Mouse (Mus musculus): Measurements from ENCODE around the gene D17H6S53E.

D17H6S53E gene

GRCm38 (mm10) chr17:35126206-35126611 lies at the start of gene D17H6S53E:
D17H6S53E (plus strand) TSS chr17:35126373.
- peak; percentile 84 to 86 for DNase-seq (ENCODE audit: low spot score in 2 of 2)

GRCm38 (mm10) chr17:35076507-35077176 lies 49.5 kb upstream of the D17H6S53E start, which contains the start of gene Ly6g6e:
Ly6g6e (plus strand) TSS chr17:35076902.
- DNase-seq (ENCODE audit: low spot score in 2 of 2) = no peak

- peak in 1 of 2 experiments; percentile 25 for DNase-seq (ENCODE audit: low spot score in 2 of 2)
Observed at GRCm38 (mm10) chr17:35077285-35077684, 48.9 kb upstream of the D17H6S53E start.

- peak in 1 of 2 experiments; percentile 50 for DNase-seq (ENCODE audit: low spot score in 2 of 2)
Observed at GRCm38 (mm10) chr17:35077786-35078233, 48.4 kb upstream of the D17H6S53E start, which contains the start of gene Ly6g6d. Ly6g6d (minus strand) TSS chr17:35078065.

DNA sequence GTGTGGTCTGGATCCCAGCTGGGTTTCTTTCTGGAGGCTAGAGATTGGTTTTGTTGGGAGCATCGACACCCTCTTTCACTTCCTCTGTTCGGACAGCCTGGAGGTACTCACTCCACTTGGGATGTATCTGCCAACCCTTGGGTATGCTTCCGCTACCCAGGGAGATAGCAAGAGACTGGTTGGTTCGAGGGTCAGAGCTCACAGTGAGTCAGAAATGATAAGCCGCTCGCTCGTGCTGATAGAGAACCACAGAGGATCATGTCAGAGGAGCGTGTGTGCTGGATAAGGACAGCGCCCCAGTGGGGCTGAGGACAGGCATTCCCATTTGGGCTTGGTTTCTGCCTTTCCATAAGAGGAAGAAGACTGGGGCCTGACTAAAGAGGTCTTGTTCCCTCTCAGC lies 46.4 kb upstream of the D17H6S53E start:
- DNase-seq (ENCODE audit: low spot score in 2 of 2) = no peak

DNA sequence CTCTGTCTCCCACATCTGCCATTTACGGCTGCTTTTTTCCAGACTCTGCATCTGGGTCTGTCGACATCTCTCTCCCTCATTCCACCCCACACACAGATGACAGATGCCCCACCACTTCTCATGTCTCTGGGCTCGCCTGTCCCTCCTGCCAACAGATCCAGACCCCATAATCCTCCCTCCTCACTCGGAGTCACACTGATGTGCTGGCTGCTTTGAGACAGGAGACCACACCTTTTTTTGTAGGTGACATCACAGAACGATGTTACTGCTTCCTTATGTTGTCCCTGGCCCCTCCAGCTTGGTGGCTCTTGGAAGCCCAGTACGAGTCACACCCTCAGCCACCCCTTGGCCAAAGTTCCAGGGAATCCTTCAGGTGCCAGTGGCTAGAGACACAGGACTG lies 45.9 kb upstream of the D17H6S53E start:
- no peak for DNase-seq (ENCODE audit: low spot score in 2 of 2)

GRCm38 (mm10) chr17:35080710-35081109 lies 45.5 kb upstream of the D17H6S53E start:
- DNase-seq (ENCODE audit: low spot score in 2 of 2) = no peak

DNA sequence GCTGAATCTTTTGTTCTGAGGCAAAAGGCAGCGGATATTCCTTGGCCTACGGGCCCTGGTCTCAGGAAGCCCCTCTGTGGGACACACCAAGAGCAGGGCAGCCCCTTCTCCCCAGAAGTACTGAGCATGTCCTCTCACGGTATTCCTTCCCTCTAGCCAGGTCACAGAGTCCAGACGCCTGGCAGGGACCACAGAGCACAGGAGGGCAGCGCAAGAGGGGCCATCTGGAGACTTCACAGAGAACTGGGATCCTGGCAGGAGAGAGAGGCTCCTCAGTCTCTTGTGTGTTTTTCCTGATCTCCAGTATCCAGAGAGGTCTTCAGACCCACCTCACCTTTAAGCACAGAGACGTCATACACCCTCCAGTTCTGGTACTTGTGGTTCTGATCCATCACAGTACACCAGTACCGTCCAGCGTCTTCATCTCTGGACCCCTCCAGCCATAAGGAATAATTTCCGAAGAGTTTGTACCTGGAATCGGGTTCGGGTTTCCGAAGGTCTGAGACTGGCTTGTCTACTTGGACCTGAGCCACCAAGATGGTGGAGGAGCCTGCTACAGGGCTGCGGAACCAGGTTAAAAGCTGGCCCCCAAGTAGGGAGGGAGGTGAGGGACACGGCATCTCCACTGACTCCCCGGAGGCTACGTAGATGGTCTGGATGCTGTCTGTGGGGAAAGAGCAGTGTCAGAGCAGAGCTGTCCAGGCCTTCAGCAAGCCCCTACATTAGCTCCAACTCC lies 43.2 kb upstream of the D17H6S53E start:
- DNase-seq (ENCODE audit: low spot score in 2 of 2) = no peak

- no peak for DNase-seq (ENCODE audit: low spot score in 2 of 2)
Observed at GRCm38 (mm10) chr17:35083929-35084497, 42.2 kb upstream of the D17H6S53E start.

DNA sequence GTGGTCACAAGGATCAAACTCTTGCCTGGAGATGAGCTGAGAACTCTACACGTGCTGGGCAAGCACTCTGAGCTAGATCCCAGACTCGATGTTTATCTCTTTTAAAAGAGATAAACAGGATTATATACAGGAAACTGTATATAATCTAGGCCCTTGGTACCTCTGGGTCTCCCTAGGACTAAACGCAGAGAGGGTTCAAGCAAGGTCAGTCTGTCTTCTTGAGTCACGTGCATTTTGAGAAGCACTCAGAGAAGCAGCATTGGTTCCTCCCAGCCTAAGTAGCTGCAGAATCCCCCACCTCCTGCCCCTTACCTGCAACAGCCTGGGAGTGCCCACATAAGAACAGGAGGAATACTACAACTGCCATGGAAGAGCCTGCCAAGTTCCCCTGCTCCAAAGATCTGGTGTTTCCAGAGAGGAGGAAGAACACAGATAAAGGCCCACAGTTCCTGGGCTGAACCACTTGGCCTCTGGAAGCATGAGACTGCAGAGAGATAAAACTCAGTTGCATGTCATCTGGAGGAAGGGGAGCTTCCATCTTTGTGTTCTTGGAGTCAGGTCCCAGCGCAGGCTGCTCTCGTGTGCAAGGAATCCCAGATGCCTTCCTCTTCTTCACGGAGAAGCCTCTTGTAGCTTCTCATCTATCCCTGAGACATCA lies 40.8 kb upstream of the D17H6S53E start, which contains the start of gene Ly6g6f:
Ly6g6f (minus strand) TSS at position 403 of the 658 bp plus-strand sequence.
- DNase-seq (ENCODE audit: low spot score in 2 of 2) = no peak

- DNase-seq (ENCODE audit: low spot score in 2 of 2) = no peak
Observed at GRCm38 (mm10) chr17:35088151-35088550, 38.0 kb upstream of the D17H6S53E start.

- peak; percentile 96 for DNase-seq (ENCODE audit: low spot score in 2 of 2)
Observed at GRCm38 (mm10) chr17:35088825-35089644, 37.1 kb upstream of the D17H6S53E start, which contains the start of gene Abhd16a. Abhd16a (plus strand) TSS chr17:35089263.

GRCm38 (mm10) chr17:35090166-35090932 lies 35.8 kb upstream of the D17H6S53E start:
- no peak for DNase-seq (ENCODE audit: low spot score in 2 of 2)

- no peak for DNase-seq (ENCODE audit: low spot score in 2 of 2)
Observed at GRCm38 (mm10) chr17:35092403-35093198, 33.6 kb upstream of the D17H6S53E start.

DNA sequence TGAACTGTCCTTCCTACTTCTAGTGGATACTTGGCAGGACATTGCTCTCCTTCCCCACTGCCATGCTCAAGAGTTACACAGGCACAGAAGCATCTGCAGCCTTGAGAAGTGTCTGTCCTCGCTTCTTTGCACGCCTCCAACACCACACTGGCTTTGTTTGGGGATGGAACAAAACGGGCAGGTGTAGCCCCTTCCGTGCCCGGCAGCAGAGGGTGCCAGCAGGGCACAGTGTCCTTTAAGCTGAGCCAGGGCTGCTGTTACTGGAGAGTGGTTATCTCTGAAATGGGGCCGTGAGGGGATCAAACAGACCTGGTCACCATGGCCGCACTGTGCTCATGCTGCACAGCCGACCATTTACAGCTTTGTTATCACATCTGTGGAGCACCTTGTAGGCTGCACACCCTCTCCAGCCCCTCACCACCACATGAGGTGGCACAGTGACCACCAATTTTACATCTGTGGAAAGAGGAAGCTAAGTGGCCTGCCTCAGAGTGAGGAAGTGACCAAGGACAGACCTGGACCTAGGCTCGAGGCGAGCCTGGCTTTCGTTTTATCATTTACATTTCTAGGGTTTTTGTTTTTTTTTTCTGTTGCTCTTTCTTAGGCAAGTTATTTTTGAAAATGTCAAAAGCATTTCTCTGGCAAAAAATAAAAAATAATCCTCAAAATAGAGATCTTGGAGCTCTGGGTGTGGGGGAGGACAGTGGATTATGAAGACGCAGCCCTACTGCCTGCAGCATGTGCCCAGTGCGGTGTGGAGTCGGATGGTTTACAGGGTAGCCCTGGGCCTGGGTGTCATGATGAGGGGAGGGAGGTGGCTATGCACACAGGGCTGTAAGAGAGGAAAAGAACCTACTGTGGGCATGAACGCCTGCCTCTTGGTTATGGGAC lies 31.5 kb upstream of the D17H6S53E start:
- no peak for DNase-seq (ENCODE audit: low spot score in 2 of 2)

GRCm38 (mm10) chr17:35096597-35096996 lies 29.6 kb upstream of the D17H6S53E start:
- DNase-seq (ENCODE audit: low spot score in 2 of 2) = no peak

DNA sequence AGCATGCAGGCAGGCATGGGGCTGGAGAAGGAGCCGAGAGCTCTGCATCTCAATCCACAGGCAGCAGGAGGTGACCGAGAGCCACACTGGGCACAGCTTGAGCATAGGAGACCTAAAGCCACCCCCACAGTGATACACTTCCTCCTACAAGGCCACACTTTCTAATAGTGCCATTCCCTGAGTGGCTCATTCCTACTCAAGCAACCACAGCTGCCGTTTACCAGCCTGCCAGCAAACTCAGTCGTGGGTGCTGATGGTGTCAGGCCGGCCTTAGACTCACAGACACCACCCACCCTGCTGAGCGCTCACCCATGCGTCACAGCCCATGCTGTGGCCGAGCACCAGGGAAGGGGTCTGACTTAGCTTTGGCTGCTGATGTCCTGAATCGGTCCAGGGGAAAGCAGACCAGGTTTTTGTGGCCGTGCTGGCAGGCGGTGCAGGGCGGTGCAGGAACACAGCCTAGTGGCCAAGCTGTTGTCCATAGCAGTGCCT lies 29.0 kb upstream of the D17H6S53E start:
- no peak for DNase-seq (ENCODE audit: low spot score in 2 of 2)

DNA sequence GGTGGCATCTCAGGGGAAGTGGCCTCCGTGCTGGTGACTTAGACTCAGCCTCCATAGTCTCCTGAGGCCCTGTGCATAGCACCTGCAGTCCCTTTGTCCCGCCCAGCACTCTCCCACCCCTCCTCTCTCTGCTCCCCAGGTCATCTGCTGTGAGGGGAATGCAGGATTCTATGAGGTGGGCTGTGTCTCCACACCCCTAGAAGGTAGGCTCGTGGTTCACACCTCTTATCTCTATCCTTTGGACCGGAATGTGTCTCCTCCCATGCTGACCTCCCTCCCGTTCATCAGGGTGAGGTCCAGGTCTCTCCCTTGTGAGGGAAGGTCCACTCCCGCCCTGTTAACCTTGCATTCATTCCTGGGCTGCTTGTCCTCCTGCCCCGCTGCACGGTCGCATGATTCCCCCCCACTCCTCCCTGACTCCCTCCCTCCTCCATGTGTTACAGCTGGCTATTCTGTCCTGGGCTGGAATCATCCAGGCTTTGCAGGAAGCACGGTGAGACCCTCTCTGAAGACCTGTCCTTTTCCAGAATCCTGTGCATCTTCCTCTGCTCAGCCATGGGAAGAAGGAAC lies 25.9 kb upstream of the D17H6S53E start:
- DNase-seq (ENCODE audit: low spot score in 2 of 2) = no peak
